Mouse (Mus musculus) small intestine, adult 2 months (tissue): Measurements from ENCODE around the gene Sox1. TPM values are rescaled to one million over a fixed set of nuclear protein-coding genes. Genes with fewer than 3 reads are reported as not detected.

Experiments used
- H3K27ac ChIP-seq: fragments of 200-500 bp; 2 replicates; pipeline ENCODE4 v1.5.1; 2012; ENCODE audit warnings: low read depth, low read length, control low read depth, inconsistent platforms; ENCODE audit not compliant: insufficient read depth
- H3K27me3 ChIP-seq: fragments of 200-500 bp; 2 replicates; pipeline ENCODE4 v1.6.1; 2012; ENCODE audit warnings: mild to moderate bottlenecking, moderate library complexity, low read length, inconsistent platforms; ENCODE audit not compliant: control insufficient read depth, insufficient read depth
- H3K36me3 ChIP-seq: fragments of 200-500 bp; 2 replicates; pipeline ENCODE4 v1.6.1; 2012; ENCODE audit warnings: mild to moderate bottlenecking, low read length, control low read depth, inconsistent platforms; ENCODE audit not compliant: control insufficient read depth, insufficient read depth
- H3K4me1 ChIP-seq: fragments of 200-500 bp; 2 replicates; pipeline ENCODE4 v1.6.1; 2012; ENCODE audit warnings: low read length, inconsistent platforms, mixed read lengths; ENCODE audit not compliant: control insufficient read depth, insufficient read depth, insufficient read length
- H3K4me3 ChIP-seq: fragments of 200-500 bp; 2 replicates; pipeline ENCODE4 v1.5.1; 2012; ENCODE audit warnings: low read depth, mild to moderate bottlenecking, control low read depth, inconsistent platforms, low read length, moderate library complexity
- CTCF ChIP-seq: fragments of 200-500 bp; IDR thresholded peaks from 2 replicates; pipeline ENCODE4 v1.5.1; 2012; ENCODE audit warnings: low read depth, mild to moderate bottlenecking, control low read depth, inconsistent platforms, low read length, moderate library complexity, mixed read lengths; ENCODE audit not compliant: insufficient replicate concordance, insufficient read length; ENCODE audit errors: extremely low read depth
- POLR2A ChIP-seq: fragments of 200-500 bp; IDR thresholded peaks from 2 replicates; pipeline ENCODE4 v1.6.1; 2012; ENCODE audit warnings: low read depth, mild to moderate bottlenecking, control low read depth, inconsistent platforms, low read length, moderate library complexity
- WGBS: fragments of 180-500 bp; shearing (Covaris S2); methylation state at CpG from one replicate; pipeline ENCODE4 v1.1.7; 2018; 5-methylcytosine and 5-hydroxymethylcytosine counted together
- polyA plus RNA-seq: library from polyadenylated mRNA; depleted of rRNA; stranded (reverse); fragments of >200 nt; gene quantifications from 2 replicates; pipeline ENCODE4 v1.2.3, GENCODE M21; 2012

Gene Sox1
- polyA plus RNA-seq, 1 experiment: not detected

- Histone ChIP-seq H3K27ac (no peak overlapping the region), H3K27me3 (peaks cover 47% of the 10 kb centered on the region), H3K4me3 (no peak overlapping the region), H3K4me1 (no peaks in the 10 kb centered on the region), H3K36me3 (no peaks in the 10 kb centered on the region)
- TF ChIP-seq POLR2A (no peak), CTCF (no peak)
- 11% methylated on average over 9 of the region's 9 CpGs for WGBS
Measured at GRCm38 (mm10) chr8:12429601-12430172, 34.6 kb downstream of the Sox1 start.

GRCm38 (mm10) chr8:12430173-12430899 is 35.2 kb downstream of the Sox1 start:
- no peak for TF ChIP-seq POLR2A
- TF ChIP-seq CTCF: no peak
- 3% methylated on average over 46 of the region's 46 CpGs for WGBS
- H3K36me3 ChIP-seq: no peaks in the 10 kb centered on the region
- H3K27me3 ChIP-seq: peaks cover 45% of the 10 kb centered on the region
- H3K4me3 ChIP-seq: no peak overlapping the region
- H3K4me1 ChIP-seq: no peaks in the 10 kb centered on the region
- no peak overlapping the region for H3K27ac ChIP-seq

- no peaks in the 10 kb centered on the region for H3K36me3 ChIP-seq
- H3K4me3 ChIP-seq: no peak overlapping the region
- WGBS: 3% methylated on average over 51 of the region's 51 CpGs
- H3K27me3 ChIP-seq: peaks cover 45% of the 10 kb centered on the region
- TF ChIP-seq CTCF (no peak), POLR2A (no peak)
- no peak overlapping the region for H3K27ac ChIP-seq
- no peaks in the 10 kb centered on the region for H3K4me1 ChIP-seq
Measured at GRCm38 (mm10) chr8:12430900-12431737, 36.0 kb downstream of the Sox1 start.

GRCm38 (mm10) chr8:12431738-12432055 is 36.6 kb downstream of the Sox1 start:
- WGBS: 33% methylated on average over 6 of the region's 6 CpGs
- Histone ChIP-seq H3K27ac (no peak overlapping the region), H3K27me3 (peaks cover 45% of the 10 kb centered on the region), H3K4me1 (no peaks in the 10 kb centered on the region), H3K36me3 (no peaks in the 10 kb centered on the region), H3K4me3 (no peak overlapping the region)
- TF ChIP-seq POLR2A (no peak), CTCF (no peak)

GRCm38 (mm10) chr8:12432546-12432945 is 37.5 kb downstream of the Sox1 start:
- Histone ChIP-seq H3K4me3 (no peak overlapping the region), H3K27ac (no peak overlapping the region), H3K36me3 (no peaks in the 10 kb centered on the region), H3K27me3 (peaks cover 43% of the 10 kb centered on the region), H3K4me1 (no peaks in the 10 kb centered on the region)
- WGBS: 49% methylated on average over 7 of the region's 7 CpGs
- TF ChIP-seq CTCF (no peak), POLR2A (no peak)

GRCm38 (mm10) chr8:12434771-12435170 is 39.7 kb downstream of the Sox1 start:
- H3K36me3 ChIP-seq: no peaks in the 10 kb centered on the region
- whole genome bisulfite sequencing: 44% methylated on average over 3 of the region's 3 CpGs
- no peak for TF ChIP-seq CTCF

DNA sequence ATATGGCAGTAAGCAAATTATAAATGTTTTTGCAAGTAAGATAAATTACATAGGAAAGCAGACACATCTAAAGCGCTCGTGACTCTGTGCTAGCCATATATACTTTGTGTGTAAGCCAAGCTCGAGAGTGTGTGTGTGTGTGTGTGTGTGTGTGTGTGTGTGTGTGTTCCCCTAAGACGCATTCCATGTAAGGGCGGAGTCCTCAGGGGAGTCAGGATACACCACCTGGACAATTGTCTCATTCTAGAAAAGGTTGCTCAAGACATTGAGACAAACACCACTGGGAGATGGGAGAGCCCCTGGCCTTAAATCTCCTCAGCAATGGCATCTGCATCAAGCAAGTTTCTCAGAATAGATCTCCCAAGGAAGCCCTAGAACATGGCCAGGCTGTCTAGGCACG is 42.9 kb downstream of the Sox1 start:
- TF ChIP-seq POLR2A (no peak), CTCF (no peak)
- WGBS: 69% methylated on average over 6 of the region's 6 CpGs

More at GRCm38 (mm10) chr8:12434771-12435170, 39.7 kb downstream of the Sox1 start:
- Histone ChIP-seq H3K4me3 (no peak overlapping the region), H3K27me3 (peaks cover 23% of the 10 kb centered on the region), H3K27ac (no peak overlapping the region), H3K4me1 (no peaks in the 10 kb centered on the region)

More for the DNA sequence above, 42.9 kb downstream of the Sox1 start:
- Histone ChIP-seq H3K4me1 (no peaks in the 10 kb centered on the region), H3K36me3 (no peaks in the 10 kb centered on the region), H3K27me3 (peaks cover 1% of the 10 kb centered on the region; the same call in 1 of the 2 replicates), H3K4me3 (no peak overlapping the region), H3K27ac (no peak overlapping the region)
